Mouse (Mus musculus): ENCODE results near the gene Ahcyl2.

DNA sequence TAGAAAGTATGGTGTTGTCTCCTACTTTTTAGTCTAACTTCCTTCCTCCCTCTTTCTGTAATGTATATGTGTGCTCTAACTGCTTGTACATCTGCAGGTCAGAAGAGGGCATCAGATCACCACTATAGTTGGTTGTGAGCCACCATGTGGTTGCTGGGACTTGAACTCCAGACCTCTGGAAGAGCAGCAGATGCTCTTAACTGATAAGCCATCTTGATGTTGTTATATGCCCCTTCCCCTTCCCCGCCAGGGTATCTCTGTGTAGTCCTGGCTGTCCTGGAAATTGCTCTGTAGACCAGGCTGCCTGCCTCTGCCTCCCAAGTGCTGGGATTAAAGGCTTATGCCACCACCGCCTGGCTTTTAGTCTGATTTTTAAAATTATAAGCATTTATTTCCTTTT lies 937 bp upstream of the Ahcyl2 start:
- TF ChIP-seq CTCF (IDR thresholded peaks at IDR 0.05; ENCODE audit: borderline replicate concordance, extremely low read depth, insufficient read depth, insufficient read length) (no peak), POLR2A (IDR thresholded peaks at IDR 0.05; ENCODE audit: borderline replicate concordance, extremely low read depth, insufficient read depth, insufficient read length, poor library complexity, severe bottlenecking) (no peak)
